Mouse (Mus musculus): ENCODE data around the gene Slc25a18. TPM values are rescaled to one million over a fixed set of nuclear protein-coding genes. Genes with fewer than 3 reads are reported as not detected.

The Slc25a18 gene
- polyA plus RNA-seq, 1 experiment from 2014 or later: 2.0 TPM

- WGBS: 65% methylated on average over 10 of the region's 10 CpGs
- Histone ChIP-seq H3K9ac (ENCODE audit: low read length) (no peak overlapping the region), H3K9me3 (replicated peaks; ENCODE audit: control insufficient read depth, low read length) (no peaks in the 10 kb centered on the region), H3K4me1 (ENCODE audit: control insufficient read depth, insufficient read depth, low read length) (peaks cover 12% of the 10 kb centered on the region), H3K27me3 (replicated peaks; ENCODE audit: control insufficient read depth, insufficient read depth, low read length) (no peaks in the 10 kb centered on the region), H3K36me3 (ENCODE audit: control insufficient read depth, insufficient read depth, low read length) (peaks cover 13% of the 10 kb centered on the region), H3K4me2 (ENCODE audit: low read length) (peak overlapping the region; percentile 79), H3K4me3 (ENCODE audit: low read depth, low read length) (peak overlapping the region; percentile 97; the same call in 1 of the 2 replicates), H3K27ac (ENCODE audit: low read depth, low read length) (no peak overlapping the region)
- peak; percentile 45; the same call in 1 of the 2 replicates for ATAC-seq
- peak; percentile 10 for DNase-seq (ENCODE audit: low spot score)
Observed at GRCm38 (mm10) chr6:120822937-120823614, 49.7 kb downstream of the Slc25a18 start.

GRCm38 (mm10) chr6:120830056-120830455 lies 56.7 kb downstream of the Slc25a18 start:
- Histone ChIP-seq H3K9me3 (replicated peaks; ENCODE audit: control insufficient read depth, low read length) (no peaks in the 10 kb centered on the region), H3K9ac (ENCODE audit: low read length) (no peak overlapping the region), H3K4me3 (ENCODE audit: low read depth, low read length) (no peak overlapping the region), H3K27me3 (replicated peaks; ENCODE audit: control insufficient read depth, insufficient read depth, low read length) (no peaks in the 10 kb centered on the region), H3K4me1 (ENCODE audit: control insufficient read depth, insufficient read depth, low read length) (no peaks in the 10 kb centered on the region), H3K36me3 (ENCODE audit: control insufficient read depth, insufficient read depth, low read length) (no peaks in the 10 kb centered on the region), H3K27ac (ENCODE audit: low read depth, low read length) (no peak overlapping the region), H3K4me2 (ENCODE audit: low read length) (no peak overlapping the region)
- 59% methylated on average over 1 of the region's 1 CpGs for WGBS
- DNase-seq (ENCODE audit: low spot score): no peak
- no peak for ATAC-seq

- Histone ChIP-seq H3K4me2 (ENCODE audit: low read length) (no peak overlapping the region), H3K9me3 (replicated peaks; ENCODE audit: control insufficient read depth, low read length) (no peaks in the 10 kb centered on the region), H3K4me1 (ENCODE audit: control insufficient read depth, insufficient read depth, low read length) (no peaks in the 10 kb centered on the region), H3K27ac (ENCODE audit: low read depth, low read length) (no peak overlapping the region), H3K27me3 (replicated peaks; ENCODE audit: control insufficient read depth, insufficient read depth, low read length) (no peaks in the 10 kb centered on the region), H3K9ac (ENCODE audit: low read length) (no peak overlapping the region), H3K4me3 (ENCODE audit: low read depth, low read length) (no peak overlapping the region), H3K36me3 (ENCODE audit: control insufficient read depth, insufficient read depth, low read length) (no peaks in the 10 kb centered on the region)
- ATAC-seq (no peak), DNase-seq (ENCODE audit: low spot score) (no peak)
- WGBS: 58% methylated on average over 4 of the region's 4 CpGs
Observed at GRCm38 (mm10) chr6:120830866-120831608, 57.7 kb downstream of the Slc25a18 start.

GRCm38 (mm10) chr6:120832097-120832496 lies 58.7 kb downstream of the Slc25a18 start:
- H3K36me3 ChIP-seq (ENCODE audit: control insufficient read depth, insufficient read depth, low read length): no peaks in the 10 kb centered on the region
- no peak for ATAC-seq
- no peaks in the 10 kb centered on the region for H3K27me3 ChIP-seq (replicated peaks; ENCODE audit: control insufficient read depth, insufficient read depth, low read length)
- no peak overlapping the region for H3K4me2 ChIP-seq (ENCODE audit: low read length)
- DNase-seq (ENCODE audit: low spot score): no peak
- H3K4me1 ChIP-seq (ENCODE audit: control insufficient read depth, insufficient read depth, low read length): peaks cover 4% of the 10 kb centered on the region
- H3K9me3 ChIP-seq (replicated peaks; ENCODE audit: control insufficient read depth, low read length): no peaks in the 10 kb centered on the region
- no peak overlapping the region for H3K4me3 ChIP-seq (ENCODE audit: low read depth, low read length)
- H3K27ac ChIP-seq (ENCODE audit: low read depth, low read length): no peak overlapping the region
- WGBS: 75% methylated on average over 4 of the region's 4 CpGs
- H3K9ac ChIP-seq (ENCODE audit: low read length): no peak overlapping the region

GRCm38 (mm10) chr6:120834766-120835321 lies 61.5 kb downstream of the Slc25a18 start:
- no peak overlapping the region for H3K9ac ChIP-seq (ENCODE audit: low read length)
- H3K4me2 ChIP-seq (ENCODE audit: low read length): no peak overlapping the region
- H3K4me1 ChIP-seq (ENCODE audit: control insufficient read depth, insufficient read depth, low read length): peaks cover 6% of the 10 kb centered on the region
- no peak for ATAC-seq
- WGBS: 90% methylated on average over 4 of the region's 4 CpGs
- H3K27me3 ChIP-seq (replicated peaks; ENCODE audit: control insufficient read depth, insufficient read depth, low read length): no peaks in the 10 kb centered on the region
- H3K9me3 ChIP-seq (replicated peaks; ENCODE audit: control insufficient read depth, low read length): no peaks in the 10 kb centered on the region
- no peaks in the 10 kb centered on the region for H3K36me3 ChIP-seq (ENCODE audit: control insufficient read depth, insufficient read depth, low read length)
- H3K4me3 ChIP-seq (ENCODE audit: low read depth, low read length): no peak overlapping the region
- H3K27ac ChIP-seq (ENCODE audit: low read depth, low read length): no peak overlapping the region
- DNase-seq (ENCODE audit: low spot score): no peak

GRCm38 (mm10) chr6:120835474-120836374 lies 62.3 kb downstream of the Slc25a18 start, which contains the start of gene Bcl2l13:
TSS of gene Bcl2l13 (plus strand) at chr6:120836212.
- no peaks in the 10 kb centered on the region for H3K9me3 ChIP-seq (replicated peaks; ENCODE audit: control insufficient read depth, low read length)
- ATAC-seq (peak; percentile 95), DNase-seq (ENCODE audit: low spot score) (peak; percentile 84)
- peak within 1 kb of the TSS; percentile 73 for H3K4me2 ChIP-seq (ENCODE audit: low read length)
- peak within 1 kb of the TSS; percentile 96 for H3K9ac ChIP-seq (ENCODE audit: low read length)
- no peaks in the 10 kb centered on the region for H3K36me3 ChIP-seq (ENCODE audit: control insufficient read depth, insufficient read depth, low read length)
- WGBS: 5% methylated on average over 40 of the region's 40 CpGs
- H3K27ac ChIP-seq (ENCODE audit: low read depth, low read length): peak within 1 kb of the TSS; percentile 91
- H3K4me3 ChIP-seq (ENCODE audit: low read depth, low read length): peak within 1 kb of the TSS; percentile 86
- no peaks in the 10 kb centered on the region for H3K27me3 ChIP-seq (replicated peaks; ENCODE audit: control insufficient read depth, insufficient read depth, low read length)
- peaks cover 6% of the 10 kb centered on the region for H3K4me1 ChIP-seq (ENCODE audit: control insufficient read depth, insufficient read depth, low read length)

GRCm38 (mm10) chr6:120836389-120837151 lies 63.2 kb downstream of the Slc25a18 start:
- peak overlapping the region; percentile 91 for H3K27ac ChIP-seq (ENCODE audit: low read depth, low read length)
- peak overlapping the region; percentile 96 for H3K9ac ChIP-seq (ENCODE audit: low read length)
- no peak for DNase-seq (ENCODE audit: low spot score)
- 5% methylated on average over 36 of the region's 37 CpGs for WGBS
- H3K4me3 ChIP-seq (ENCODE audit: low read depth, low read length): peak overlapping the region; percentile 86
- H3K9me3 ChIP-seq (replicated peaks; ENCODE audit: control insufficient read depth, low read length): no peaks in the 10 kb centered on the region
- H3K36me3 ChIP-seq (ENCODE audit: control insufficient read depth, insufficient read depth, low read length): no peaks in the 10 kb centered on the region
- H3K4me2 ChIP-seq (ENCODE audit: low read length): peak overlapping the region; percentile 73
- H3K27me3 ChIP-seq (replicated peaks; ENCODE audit: control insufficient read depth, insufficient read depth, low read length): no peaks in the 10 kb centered on the region
- peak; percentile 82 for ATAC-seq
- peaks cover 6% of the 10 kb centered on the region for H3K4me1 ChIP-seq (ENCODE audit: control insufficient read depth, insufficient read depth, low read length)

- H3K27ac ChIP-seq (ENCODE audit: low read depth, low read length): no peak overlapping the region
- 87% methylated on average over 1 of the region's 1 CpGs for WGBS
- DNase-seq (ENCODE audit: low spot score) (no peak), ATAC-seq (no peak)
- H3K36me3 ChIP-seq (ENCODE audit: control insufficient read depth, insufficient read depth, low read length): no peaks in the 10 kb centered on the region
- peak overlapping the region; percentile 86 for H3K4me3 ChIP-seq (ENCODE audit: low read depth, low read length)
- H3K27me3 ChIP-seq (replicated peaks; ENCODE audit: control insufficient read depth, insufficient read depth, low read length): no peaks in the 10 kb centered on the region
- no peaks in the 10 kb centered on the region for H3K9me3 ChIP-seq (replicated peaks; ENCODE audit: control insufficient read depth, low read length)
- peak overlapping the region; percentile 73 for H3K4me2 ChIP-seq (ENCODE audit: low read length)
- peak overlapping the region; percentile 96 for H3K9ac ChIP-seq (ENCODE audit: low read length)
- peaks cover 6% of the 10 kb centered on the region for H3K4me1 ChIP-seq (ENCODE audit: control insufficient read depth, insufficient read depth, low read length)
Observed at GRCm38 (mm10) chr6:120837152-120837530, 63.8 kb downstream of the Slc25a18 start.
